Mouse (Mus musculus): Measurements from ENCODE around the gene Shd. TPM values are rescaled to one million over a fixed set of nuclear protein-coding genes. Genes with fewer than 3 reads are reported as not detected.
A peak's percentile ranks its signal among the peaks of the same experiment; 100 is the strongest.

Shd gene
- polyA plus RNA-seq, 1 experiment from 2014 or later = 6.8 TPM

DNA sequence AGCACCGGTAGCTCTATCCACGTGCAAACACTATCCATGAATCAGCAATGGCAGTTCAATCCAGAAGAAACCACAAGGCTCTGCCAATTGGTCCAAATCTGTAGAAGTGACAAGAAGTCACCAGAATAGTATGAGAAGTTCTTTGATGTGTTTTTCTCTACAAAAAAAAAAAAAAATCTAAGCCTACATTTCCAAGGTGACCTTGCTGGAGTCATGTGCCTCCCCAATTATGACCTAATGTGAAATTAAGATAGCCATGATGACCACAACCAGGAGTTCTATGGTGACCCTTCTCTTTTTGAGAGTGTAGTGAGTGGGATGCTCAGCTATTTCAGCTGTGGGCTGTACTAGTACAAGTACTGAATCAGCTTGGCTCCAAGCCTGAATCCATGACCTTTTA is 20.9 kb upstream of the Shd start, which contains the start of gene Zfp119b:
Gene Zfp119b (minus strand): TSS at position 101 of the 400 bp plus-strand sequence.
- H3K9me3 ChIP-seq (ENCODE audit: control insufficient read depth, low read length) = no peaks in the 10 kb centered on the region
- H3K4me1 ChIP-seq (replicated peaks; ENCODE audit: control insufficient read depth, insufficient read depth, low read length) = peaks cover 3% of the 10 kb centered on the region; the same call in 1 of the 2 replicates
- ATAC-seq (ENCODE audit: low read depth) = no peak
- 77% methylated on average over 2 of the region's 2 CpGs for WGBS
- H3K27me3 ChIP-seq (ENCODE audit: control insufficient read depth, insufficient read depth, low read depth, low read length) = no peaks in the 10 kb centered on the region
- H3K27ac ChIP-seq (ENCODE audit: low read length) = no peak within 1 kb of the TSS
- no peak within 1 kb of the TSS for H3K9ac ChIP-seq (ENCODE audit: low read length)
- no peak within 1 kb of the TSS for H3K4me3 ChIP-seq (ENCODE audit: low read length)
- no peaks in the 10 kb centered on the region for H3K36me3 ChIP-seq (ENCODE audit: control insufficient read depth, insufficient read depth, low read length)
- H3K4me2 ChIP-seq (ENCODE audit: low read depth, low read length) = no peak within 1 kb of the TSS

- H3K4me2 ChIP-seq (ENCODE audit: low read depth, low read length) = no peak overlapping the region
- WGBS = 67% methylated on average over 9 of the region's 9 CpGs
- H3K9ac ChIP-seq (ENCODE audit: low read length) = no peak overlapping the region
- H3K4me3 ChIP-seq (ENCODE audit: low read length) = no peak overlapping the region
- H3K9me3 ChIP-seq (ENCODE audit: control insufficient read depth, low read length) = no peaks in the 10 kb centered on the region
- H3K27me3 ChIP-seq (ENCODE audit: control insufficient read depth, insufficient read depth, low read depth, low read length) = peaks cover 3% of the 10 kb centered on the region; the same call in 1 of the 2 replicates
- no peaks in the 10 kb centered on the region for H3K36me3 ChIP-seq (ENCODE audit: control insufficient read depth, insufficient read depth, low read length)
- no peak for ATAC-seq (ENCODE audit: low read depth)
- no peak overlapping the region for H3K27ac ChIP-seq (ENCODE audit: low read length)
- H3K4me1 ChIP-seq (replicated peaks; ENCODE audit: control insufficient read depth, insufficient read depth, low read length) = peaks cover 2% of the 10 kb centered on the region; the same call in 1 of the 2 replicates
These were observed 19.7 kb upstream of the Shd start for GRCm38 (mm10) chr17:55950601-55951000.

GRCm38 (mm10) chr17:55952041-55952440 is 18.2 kb upstream of the Shd start:
- no peaks in the 10 kb centered on the region for H3K9me3 ChIP-seq (ENCODE audit: control insufficient read depth, low read length)
- H3K27me3 ChIP-seq (ENCODE audit: control insufficient read depth, insufficient read depth, low read depth, low read length) = peaks cover 4% of the 10 kb centered on the region; the same call in 1 of the 2 replicates
- no peak overlapping the region for H3K4me3 ChIP-seq (ENCODE audit: low read length)
- no peak overlapping the region for H3K4me2 ChIP-seq (ENCODE audit: low read depth, low read length)
- H3K27ac ChIP-seq (ENCODE audit: low read length) = no peak overlapping the region
- no peak overlapping the region for H3K9ac ChIP-seq (ENCODE audit: low read length)
- no peaks in the 10 kb centered on the region; the same call in 1 of the 2 replicates for H3K4me1 ChIP-seq (replicated peaks; ENCODE audit: control insufficient read depth, insufficient read depth, low read length)
- H3K36me3 ChIP-seq (ENCODE audit: control insufficient read depth, insufficient read depth, low read length) = no peaks in the 10 kb centered on the region
- no peak for ATAC-seq (ENCODE audit: low read depth)

GRCm38 (mm10) chr17:55952447-55953027 is 17.7 kb upstream of the Shd start, which contains the start of gene Ebi3:
TSS of gene Ebi3 (plus strand) at chr17:55952640.
- WGBS = 58% methylated on average over 6 of the region's 6 CpGs
- ATAC-seq (ENCODE audit: low read depth) = no peak
- Histone ChIP-seq H3K36me3 (ENCODE audit: control insufficient read depth, insufficient read depth, low read length) (no peaks in the 10 kb centered on the region), H3K4me1 (replicated peaks; ENCODE audit: control insufficient read depth, insufficient read depth, low read length) (peaks cover 3% of the 10 kb centered on the region; the same call in 1 of the 2 replicates), H3K27ac (ENCODE audit: low read length) (no peak within 1 kb of the TSS), H3K9me3 (ENCODE audit: control insufficient read depth, low read length) (no peaks in the 10 kb centered on the region), H3K4me3 (ENCODE audit: low read length) (no peak within 1 kb of the TSS), H3K27me3 (ENCODE audit: control insufficient read depth, insufficient read depth, low read depth, low read length) (peaks cover 4% of the 10 kb centered on the region; the same call in 1 of the 2 replicates), H3K9ac (ENCODE audit: low read length) (no peak within 1 kb of the TSS), H3K4me2 (ENCODE audit: low read depth, low read length) (no peak within 1 kb of the TSS)

GRCm38 (mm10) chr17:55953751-55954150 is 16.5 kb upstream of the Shd start:
- no peak for ATAC-seq (ENCODE audit: low read depth)
- H3K36me3 ChIP-seq (ENCODE audit: control insufficient read depth, insufficient read depth, low read length) = no peaks in the 10 kb centered on the region
- no peak overlapping the region for H3K27ac ChIP-seq (ENCODE audit: low read length)
- no peaks in the 10 kb centered on the region for H3K9me3 ChIP-seq (ENCODE audit: control insufficient read depth, low read length)
- no peak overlapping the region for H3K4me3 ChIP-seq (ENCODE audit: low read length)
- H3K4me1 ChIP-seq (replicated peaks; ENCODE audit: control insufficient read depth, insufficient read depth, low read length) = peaks cover 7% of the 10 kb centered on the region; the same call in 1 of the 2 replicates
- 69% methylated on average over 6 of the region's 6 CpGs for WGBS
- no peak overlapping the region for H3K4me2 ChIP-seq (ENCODE audit: low read depth, low read length)
- H3K9ac ChIP-seq (ENCODE audit: low read length) = no peak overlapping the region
- H3K27me3 ChIP-seq (ENCODE audit: control insufficient read depth, insufficient read depth, low read depth, low read length) = peaks cover 4% of the 10 kb centered on the region; the same call in 1 of the 2 replicates

GRCm38 (mm10) chr17:55954229-55954628 is 16.0 kb upstream of the Shd start:
- no peak for ATAC-seq (ENCODE audit: low read depth)

DNA sequence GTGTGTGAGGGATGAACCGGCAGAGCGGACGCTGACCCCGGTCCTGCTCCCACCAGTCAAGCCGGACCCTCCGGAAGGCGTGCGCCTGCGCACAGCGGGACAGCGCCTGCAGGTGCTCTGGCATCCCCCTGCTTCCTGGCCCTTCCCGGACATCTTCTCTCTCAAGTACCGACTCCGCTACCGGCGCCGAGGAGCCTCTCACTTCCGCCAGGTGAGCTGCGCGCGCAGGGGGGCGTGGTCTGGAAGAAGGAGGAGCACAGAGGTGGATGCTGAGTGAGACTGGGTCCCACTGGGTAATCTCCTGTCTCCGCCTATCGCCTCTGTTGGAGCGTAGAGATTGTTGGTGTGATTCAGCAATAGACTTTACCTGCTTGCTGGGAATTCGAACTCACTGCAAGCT is 14.1 kb upstream of the Shd start:
- H3K4me3 ChIP-seq (ENCODE audit: low read length) = peak overlapping the region; percentile 45
- H3K27ac ChIP-seq (ENCODE audit: low read length) = no peak overlapping the region
- H3K4me1 ChIP-seq (replicated peaks; ENCODE audit: control insufficient read depth, insufficient read depth, low read length) = peaks cover 15% of the 10 kb centered on the region
- no peaks in the 10 kb centered on the region for H3K36me3 ChIP-seq (ENCODE audit: control insufficient read depth, insufficient read depth, low read length)
- peaks cover 4% of the 10 kb centered on the region; the same call in 1 of the 2 replicates for H3K27me3 ChIP-seq (ENCODE audit: control insufficient read depth, insufficient read depth, low read depth, low read length)
- ATAC-seq (ENCODE audit: low read depth) = peak; percentile 13; the same call in 1 of the 2 replicates
- H3K9me3 ChIP-seq (ENCODE audit: control insufficient read depth, low read length) = no peaks in the 10 kb centered on the region
- WGBS = under 1% methylated on average over 26 of the region's 26 CpGs
- peak overlapping the region; percentile 51 for H3K9ac ChIP-seq (ENCODE audit: low read length)
- peak overlapping the region; percentile 46 for H3K4me2 ChIP-seq (ENCODE audit: low read depth, low read length)

More at GRCm38 (mm10) chr17:55954229-55954628, 16.0 kb upstream of the Shd start:
- peaks cover 7% of the 10 kb centered on the region; the same call in 1 of the 2 replicates for H3K4me1 ChIP-seq (replicated peaks; ENCODE audit: control insufficient read depth, insufficient read depth, low read length)
- H3K27me3 ChIP-seq (ENCODE audit: control insufficient read depth, insufficient read depth, low read depth, low read length) = peaks cover 4% of the 10 kb centered on the region; the same call in 1 of the 2 replicates
- no peaks in the 10 kb centered on the region for H3K36me3 ChIP-seq (ENCODE audit: control insufficient read depth, insufficient read depth, low read length)
- no peak overlapping the region for H3K9ac ChIP-seq (ENCODE audit: low read length)
- no peaks in the 10 kb centered on the region for H3K9me3 ChIP-seq (ENCODE audit: control insufficient read depth, low read length)
- no peak overlapping the region for H3K4me3 ChIP-seq (ENCODE audit: low read length)
- WGBS = 38% methylated on average over 16 of the region's 16 CpGs
- H3K27ac ChIP-seq (ENCODE audit: low read length) = no peak overlapping the region
- H3K4me2 ChIP-seq (ENCODE audit: low read depth, low read length) = no peak overlapping the region

DNA sequence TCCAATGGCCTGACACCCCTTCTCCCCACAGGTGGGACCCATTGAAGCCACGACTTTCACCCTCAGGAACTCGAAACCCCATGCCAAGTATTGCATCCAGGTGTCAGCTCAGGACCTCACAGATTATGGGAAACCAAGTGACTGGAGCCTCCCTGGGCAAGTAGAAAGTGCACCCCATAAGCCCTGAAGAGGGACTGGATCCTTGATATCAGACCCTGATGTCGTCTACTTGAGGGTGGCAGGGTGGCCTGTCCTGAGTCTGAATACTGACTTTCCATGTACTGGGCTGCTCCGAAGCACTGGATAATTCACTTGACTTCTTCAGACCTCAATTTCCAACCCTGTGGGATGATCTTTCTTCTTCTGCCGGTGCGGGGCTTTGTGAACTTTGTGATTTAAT is 13.7 kb upstream of the Shd start:
- peaks cover under 1% of the 10 kb centered on the region for H3K36me3 ChIP-seq (ENCODE audit: control insufficient read depth, insufficient read depth, low read length)
- 32% methylated on average over 6 of the region's 6 CpGs for WGBS
- H3K9ac ChIP-seq (ENCODE audit: low read length) = peak overlapping the region; percentile 21; the same call in 1 of the 2 replicates
- no peak overlapping the region for H3K27ac ChIP-seq (ENCODE audit: low read length)
- H3K4me3 ChIP-seq (ENCODE audit: low read length) = peak overlapping the region; percentile 45
- no peaks in the 10 kb centered on the region for H3K9me3 ChIP-seq (ENCODE audit: control insufficient read depth, low read length)
- peaks cover 4% of the 10 kb centered on the region; the same call in 1 of the 2 replicates for H3K27me3 ChIP-seq (ENCODE audit: control insufficient read depth, insufficient read depth, low read depth, low read length)
- ATAC-seq (ENCODE audit: low read depth) = no peak
- H3K4me1 ChIP-seq (replicated peaks; ENCODE audit: control insufficient read depth, insufficient read depth, low read length) = peaks cover 15% of the 10 kb centered on the region
- H3K4me2 ChIP-seq (ENCODE audit: low read depth, low read length) = peak overlapping the region; percentile 46

GRCm38 (mm10) chr17:55957168-55957567 is 13.1 kb upstream of the Shd start:
- ATAC-seq (ENCODE audit: low read depth) = no peak
- Histone ChIP-seq H3K36me3 (ENCODE audit: control insufficient read depth, insufficient read depth, low read length) (peaks cover 6% of the 10 kb centered on the region), H3K27ac (ENCODE audit: low read length) (no peak overlapping the region), H3K4me1 (replicated peaks; ENCODE audit: control insufficient read depth, insufficient read depth, low read length) (peaks cover 15% of the 10 kb centered on the region), H3K9me3 (ENCODE audit: control insufficient read depth, low read length) (no peaks in the 10 kb centered on the region), H3K27me3 (ENCODE audit: control insufficient read depth, insufficient read depth, low read depth, low read length) (peaks cover 4% of the 10 kb centered on the region; the same call in 1 of the 2 replicates), H3K4me2 (ENCODE audit: low read depth, low read length) (no peak overlapping the region), H3K4me3 (ENCODE audit: low read length) (no peak overlapping the region), H3K9ac (ENCODE audit: low read length) (peak overlapping the region; percentile 4; the same call in 1 of the 2 replicates)
- 10% methylated on average over 9 of the region's 9 CpGs for WGBS

Measured in lung, embryonic 16.5 days (tissue).